ENCODE assay signal across 19 mouse cellular contexts in the genomic region with DNA sequence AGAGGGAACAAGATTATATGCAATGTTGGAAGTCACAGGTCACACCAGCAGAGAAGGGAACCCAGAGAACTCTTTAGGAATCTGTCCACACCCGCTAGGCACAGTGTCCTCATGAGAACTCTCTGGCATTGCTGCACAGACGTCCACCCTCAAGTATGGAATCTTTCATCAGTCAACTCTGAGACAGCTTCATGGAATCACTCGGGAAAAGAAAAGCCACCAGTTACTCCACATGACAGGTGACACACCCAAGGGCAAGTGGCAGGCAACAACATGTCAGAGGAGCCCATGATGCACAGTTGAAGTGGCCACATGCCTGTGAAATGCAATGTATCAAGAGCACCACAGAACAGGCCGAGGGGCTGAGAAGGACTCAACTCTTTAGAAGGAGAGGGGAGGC. TPM values are rescaled to one million over a fixed set of nuclear protein-coding genes. Genes with fewer than 3 reads are reported as not detected.
DNase-seq lines count a peak whose midpoint lies in the region; ATAC-seq lines count a peak whose summit lies in the region.
"Had no signal": no experiment of that assay in that cellular context is flagged by ENCODE, and none has a peak within 500 bp of the region (broad histone marks: within the 10 kb centered on the region; RNA-seq: fewer than 3 reads in every experiment).

No protein-coding gene starts in this region.

- 0 out of 2 replicates have a peak, but pooled peaks cover 3% of the 10 kb centered on the region for H3K4me1 ChIP-seq in heart, embryonic 12.5 days (replicated peaks)
- peaks cover 8% of the 10 kb centered on the region; the same call in 1 of the 2 replicates for H3K4me1 ChIP-seq in lung, embryonic 16.5 days (replicated peaks; ENCODE audit: control insufficient read depth, insufficient read depth, low read length)
- H3K4me1 ChIP-seq: embryonic facial prominence, embryonic 10.5 days; forebrain, embryonic 10.5 days; hindbrain, embryonic 15.5 days had no signal

- H3K27ac ChIP-seq in heart, embryonic 12.5 days (ENCODE audit: poor library complexity, severe bottlenecking): peak overlapping the region; percentile 28; the same call in 1 of the 2 replicates
- peak overlapping the region; percentile 18 for H3K27ac ChIP-seq in lung, embryonic 16.5 days (ENCODE audit: low read length)
- H3K27ac ChIP-seq: embryonic facial prominence, embryonic 10.5 days; forebrain, embryonic 10.5 days; gastrocnemius, adult 2 months; hindbrain, embryonic 15.5 days had no signal

- DNase-seq in heart, adult 18-20 months: no peak
- DNase-seq in lung, postnatal 10 days: no peak
- DNase-seq in lung, postnatal 25 days (ENCODE audit: low spot score): peak; percentile 28
- no peak for DNase-seq in right cerebral cortex, postnatal 10 days (ENCODE audit: low spot score in 2 of 2)
- DNase-seq in spleen, postnatal 10 days (ENCODE audit: low spot score in 2 of 2): no peak
- DNase-seq: adrenal gland, adult 8-10 months; adrenal gland, postnatal 36 days; cerebellum, adult 2 months; cerebellum, postnatal 10 days; gastrocnemius, adult 2 months; gastrocnemius, postnatal 25 days had no signal

- H3K9me3 ChIP-seq in heart, embryonic 12.5 days (replicated peaks): no peaks in the 10 kb centered on the region
- H3K9me3 ChIP-seq in lung, embryonic 16.5 days (ENCODE audit: control insufficient read depth, low read length): no peaks in the 10 kb centered on the region
- H3K9me3 ChIP-seq: embryonic facial prominence, embryonic 10.5 days; forebrain, embryonic 10.5 days; hindbrain, embryonic 15.5 days had no signal

- no peaks in the 10 kb centered on the region for H3K36me3 ChIP-seq in heart, embryonic 12.5 days
- no peaks in the 10 kb centered on the region for H3K36me3 ChIP-seq in lung, embryonic 16.5 days (ENCODE audit: control insufficient read depth, insufficient read depth, low read length)
- H3K36me3 ChIP-seq: embryonic facial prominence, embryonic 10.5 days; forebrain, embryonic 10.5 days; hindbrain, embryonic 15.5 days had no signal

- H3K27me3 ChIP-seq in heart, embryonic 12.5 days (replicated peaks): peaks cover 8% of the 10 kb centered on the region
- no peaks in the 10 kb centered on the region for H3K27me3 ChIP-seq in lung, embryonic 16.5 days (ENCODE audit: control insufficient read depth, insufficient read depth, low read depth, low read length)

- no peak for ATAC-seq in heart, embryonic 12.5 days (ENCODE audit: insufficient number of reproducible peaks, low FRiP score)
- no peak for ATAC-seq in lung, embryonic 16.5 days (ENCODE audit: low read depth)
- ATAC-seq: forebrain, embryonic 14.5 days had no signal

- no peak overlapping the region for H3K9ac ChIP-seq in heart, embryonic 12.5 days
- no peak overlapping the region for H3K9ac ChIP-seq in lung, embryonic 16.5 days (ENCODE audit: low read length)
- H3K9ac ChIP-seq: hindbrain, embryonic 15.5 days had no signal

- H3K4me2 ChIP-seq in heart, embryonic 12.5 days: no peak overlapping the region
- no peak overlapping the region for H3K4me2 ChIP-seq in lung, embryonic 16.5 days (ENCODE audit: low read depth, low read length)
- H3K4me2 ChIP-seq: hindbrain, embryonic 15.5 days had no signal

- 40% methylated on average over 4 of the region's 4 CpGs for WGBS in heart, embryonic 12.5 days
- 30% methylated on average over 4 of the region's 4 CpGs for WGBS in lung, embryonic 16.5 days

- H3K4me3 ChIP-seq in heart, embryonic 12.5 days: no peak overlapping the region
- no peak overlapping the region for H3K4me3 ChIP-seq in lung, embryonic 16.5 days (ENCODE audit: low read length)
- H3K4me3 ChIP-seq: embryonic facial prominence, embryonic 10.5 days; forebrain, embryonic 10.5 days; gastrocnemius, adult 2 months; hindbrain, embryonic 15.5 days had no signal

RNA-seq across cellular contexts. Expression of a gene that starts 11.2 kb away (rescaled TPM):
- polyA plus RNA-seq in heart, embryonic 12.5 days (2016; fragmentation: Nextera tagmentation; extraction: Ambion mirVana): 0.22 TPM in 2 replicates
- total RNA-seq in heart, adult 18-20 months (2021): under 1 TPM in 1 of 2 experiments, not detected in 1; 0.85 TPM
- polyA plus RNA-seq in lung, embryonic 16.5 days (2015; fragmentation: Nextera tagmentation; extraction: Ambion mirVana): 6.1 and 8.0 TPM in 2 replicates
- total RNA-seq: gastrocnemius, adult 2 months; heart, postnatal 25 days; MEL had no signal

RNA-seq across cellular contexts. Expression of a gene that starts 30.3 kb away (rescaled TPM):
- polyA plus RNA-seq in heart, embryonic 12.5 days (2016; fragmentation: Nextera tagmentation; extraction: Ambion mirVana): 16.6 and 18.3 TPM in 2 replicates
- 1 to 10 TPM; 7.5 to 7.6 TPM for total RNA-seq in heart, adult 18-20 months (2021)
- 20.8 TPM in 2 replicates for polyA plus RNA-seq in lung, embryonic 16.5 days (2015; fragmentation: Nextera tagmentation; extraction: Ambion mirVana)

RNA-seq across cellular contexts. Expression of a gene that starts 51.6 kb away (rescaled TPM):
- polyA plus RNA-seq in heart, embryonic 12.5 days (2016; fragmentation: Nextera tagmentation; extraction: Ambion mirVana): 465 and 478 TPM in 2 replicates
- 100 to 1,000 TPM in 1 of 2 experiments, 10 to 100 TPM in 1; 89.4 to 100 TPM for total RNA-seq in heart, adult 18-20 months (2021)
- 679 and 720 TPM in 2 replicates for polyA plus RNA-seq in lung, embryonic 16.5 days (2015; fragmentation: Nextera tagmentation; extraction: Ambion mirVana)
